13 mouse cellular contexts compared by ENCODE assay signal in genomic region chr5:16098766-16099165, GRCm38 (mm10).
A peak's percentile ranks its signal among the peaks of the same experiment; 100 is the strongest.
DNase-seq lines count a peak whose midpoint lies in the region.
"Had no signal": no experiment of that assay in that cellular context is flagged by ENCODE, and none has a peak within 500 bp of the region (broad histone marks: within the 10 kb centered on the region; RNA-seq: fewer than 3 reads in every experiment).

No protein-coding gene starts in this region.

- intact Hi-C loops in left cerebral cortex, postnatal 4 days (cut with DNase I) = no loop called here

- peak; percentile 75 for DNase-seq in adrenal gland, adult 2 months
- peak; percentile 48 for DNase-seq in adrenal gland, adult 8-10 months
- DNase-seq in adrenal gland, postnatal 14 days = peak; percentile 17
- peak; percentile 56 to 65 for DNase-seq in adrenal gland, postnatal 36 days
- DNase-seq in left cerebral cortex, postnatal 4 days = no peak
- DNase-seq in gastrocnemius, adult 8-10 months (ENCODE audit: low spot score in 2 of 2) = no peak
- DNase-seq in c-Kit-positive CD71-positive TER-119-positive erythroid progenitor cells, embryonic 14.5 days (ENCODE audit: low spot score) = no peak
- DNase-seq: cerebellum, adult 11-12 months; cerebellum, adult 2 months; cerebellum, adult 9-10 months; cerebellum, postnatal 10 days; cerebellum, postnatal 25 days; forebrain, postnatal 0 days had no signal

Comparison
In these comparisons a context has a peak if more than half of its experiments do, and no peak if none do; other contexts are left out.
1. DNase-seq: peak in adrenal gland, adult 2 months (single experiment), adrenal gland, adult 8-10 months (single experiment), adrenal gland, postnatal 14 days (single experiment) and adrenal gland, postnatal 36 days (2 of 2); none in left cerebral cortex, postnatal 4 days (single experiment), gastrocnemius, adult 8-10 months (0 of 2) and c-Kit-positive CD71-positive TER-119-positive erythroid progenitor cells, embryonic 14.5 days (single experiment).